Mouse (Mus musculus) megakaryocyte progenitor cell, adult 5-6 weeks (primary cell): Measurements from ENCODE around the gene 1700001P01Rik. TPM values are rescaled to one million over a fixed set of nuclear protein-coding genes. Genes with fewer than 3 reads are reported as not detected.

ENCODE experiments used
- ATAC-seq: replicated peaks from 2 replicates; pipeline ENCODE4 v1.8.0; 2016; ENCODE audit warnings: mild to moderate bottlenecking, moderate TSS enrichment, inconsistent platforms; ENCODE audit not compliant: poor library complexity
- total RNA-seq, 2 experiments: library from RNA; stranded (forward) in 1 of 2; stranded (reverse) in 1 of 2; fragments of 157-497, 149-512 nt in 1 of 2; fragments of 200-1000 nt in 1 of 2; gene quantifications; 2 replicates each; pipeline versions ENCODE4 v1.2.3 to v1.2.4; 2015 to 2017

1700001P01Rik gene
- total RNA-seq, 2 experiments from 2014 or later: 0.64 TPM; not detected in 1

- peak; percentile 63; the same call in 1 of the 2 replicates for ATAC-seq
Measured at GRCm38 (mm10) chr11:97810356-97810755, 34.6 kb upstream of the 1700001P01Rik start.

- ATAC-seq: no peak
Measured at GRCm38 (mm10) chr11:97809235-97810121, 33.8 kb upstream of the 1700001P01Rik start.

DNA sequence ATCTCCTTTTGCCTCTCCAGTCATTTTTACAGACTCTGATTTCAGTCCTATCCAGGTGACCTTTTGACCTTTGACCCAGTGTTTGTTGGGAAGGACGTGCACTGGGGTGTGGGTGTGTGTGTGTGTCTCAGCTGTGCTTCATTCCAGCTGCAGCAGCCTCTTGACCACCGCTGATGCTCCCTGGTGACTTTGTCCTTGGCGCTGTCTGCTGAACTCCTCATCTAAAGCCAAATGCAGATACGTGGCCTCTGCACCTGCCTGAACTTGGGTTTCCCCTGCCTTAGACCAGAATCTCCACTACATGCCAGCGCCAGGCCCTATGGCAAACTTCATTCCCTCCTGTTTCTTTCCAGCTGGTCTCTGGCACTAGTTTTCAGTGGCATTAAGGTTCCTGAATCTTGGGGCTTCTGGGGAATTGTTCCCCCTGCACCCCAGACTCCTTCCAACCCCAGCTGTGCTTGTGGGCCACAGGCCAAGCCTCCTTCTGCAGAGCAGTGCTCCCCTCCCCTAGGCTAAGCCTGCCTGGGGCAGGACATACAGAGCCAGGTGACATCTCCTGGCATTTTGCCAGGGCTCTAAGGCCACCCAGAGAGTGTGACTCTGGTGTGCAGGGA, 33.0 kb upstream of the 1700001P01Rik start:
- ATAC-seq: no peak

- ATAC-seq: no peak
Measured at GRCm38 (mm10) chr11:97808093-97808492, 32.4 kb upstream of the 1700001P01Rik start.

- no peak for ATAC-seq
Measured at GRCm38 (mm10) chr11:97807626-97808025, 31.9 kb upstream of the 1700001P01Rik start.

- ATAC-seq: no peak
Measured at GRCm38 (mm10) chr11:97806613-97806964, 30.9 kb upstream of the 1700001P01Rik start.

DNA sequence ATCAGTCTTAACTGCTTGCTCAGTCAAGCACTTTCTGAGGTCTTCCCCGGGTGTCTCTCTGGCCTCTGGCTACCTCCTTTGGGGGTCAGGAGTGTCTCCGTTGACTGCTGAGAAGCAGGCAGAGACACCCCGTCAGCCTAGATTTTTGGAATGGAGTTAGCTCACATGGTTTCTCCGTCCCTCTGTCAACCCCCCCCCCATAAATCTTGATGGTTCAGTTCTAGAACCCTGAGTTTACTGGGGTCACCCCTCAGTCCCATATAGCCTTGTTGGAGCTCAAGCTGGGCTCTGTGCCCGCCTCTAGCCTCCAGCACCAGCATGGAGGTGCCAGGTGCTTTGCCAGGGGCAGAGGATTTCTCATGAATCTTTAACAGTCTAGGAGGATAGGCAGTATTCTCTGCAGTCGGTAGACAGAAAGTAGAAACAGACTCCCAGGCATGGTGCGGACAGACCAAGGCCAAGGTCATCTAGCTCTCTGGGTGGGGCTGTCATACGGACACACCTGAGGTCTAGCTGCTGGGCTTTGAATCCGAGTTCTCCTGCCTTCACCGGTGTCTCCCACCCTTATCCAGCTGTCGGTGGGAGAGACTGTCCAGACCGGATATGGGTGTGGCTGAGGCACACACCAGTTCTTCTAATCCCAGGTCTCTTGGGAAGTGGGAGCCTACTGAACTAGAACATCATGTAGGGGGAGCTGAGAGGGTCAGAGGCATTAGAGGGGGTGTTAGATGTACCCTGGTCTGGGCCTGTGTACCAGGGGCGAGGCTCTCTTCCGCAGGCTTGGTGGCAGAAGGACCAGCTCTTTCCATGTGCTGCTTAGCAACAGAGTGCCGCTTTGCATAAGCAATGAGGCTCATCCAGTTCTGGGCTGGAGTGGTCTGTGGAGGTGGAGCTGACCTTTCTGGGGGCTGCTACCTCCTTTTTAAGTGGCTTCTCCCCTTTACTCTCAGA, 30.2 kb upstream of the 1700001P01Rik start:
- ATAC-seq: no peak

- no peak for ATAC-seq
Measured at GRCm38 (mm10) chr11:97804841-97805661, 29.3 kb upstream of the 1700001P01Rik start.

DNA sequence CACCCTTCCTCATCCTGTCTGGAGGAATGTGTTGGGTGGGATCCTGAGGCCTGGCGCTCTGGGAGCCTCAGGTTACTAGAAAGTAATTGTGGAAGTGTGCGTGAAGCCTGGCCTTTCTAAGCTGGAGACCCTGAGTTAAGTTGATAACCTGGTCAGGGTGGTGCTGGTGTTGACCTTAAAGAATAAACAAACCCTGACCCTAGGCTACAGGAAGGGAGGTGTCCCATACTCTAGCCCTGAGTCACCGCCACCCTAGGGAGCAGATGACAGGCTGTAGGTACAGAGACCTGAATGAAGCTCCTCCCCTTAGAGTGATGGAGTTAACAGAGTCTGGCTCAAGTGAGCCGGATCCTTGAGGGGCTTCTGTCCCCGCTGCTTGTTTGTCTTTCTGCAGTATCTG, 28.1 kb upstream of the 1700001P01Rik start:
- no peak for ATAC-seq

GRCm38 (mm10) chr11:97802495-97802894, 26.8 kb upstream of the 1700001P01Rik start:
- no peak for ATAC-seq

DNA sequence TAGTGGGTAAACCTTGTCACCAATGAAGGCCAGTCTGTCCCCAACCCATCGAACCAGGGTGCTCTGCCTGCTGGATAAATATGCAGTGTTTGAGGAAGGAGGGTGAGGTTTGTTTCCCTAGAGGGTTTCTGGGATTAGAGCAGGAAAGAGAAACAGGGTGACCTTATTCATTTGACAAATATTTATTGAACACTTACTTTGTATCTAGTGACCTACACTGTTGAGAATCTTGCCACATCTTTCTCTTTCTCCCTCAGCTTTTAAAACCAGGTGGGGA, 26.4 kb upstream of the 1700001P01Rik start:
- no peak for ATAC-seq

DNA sequence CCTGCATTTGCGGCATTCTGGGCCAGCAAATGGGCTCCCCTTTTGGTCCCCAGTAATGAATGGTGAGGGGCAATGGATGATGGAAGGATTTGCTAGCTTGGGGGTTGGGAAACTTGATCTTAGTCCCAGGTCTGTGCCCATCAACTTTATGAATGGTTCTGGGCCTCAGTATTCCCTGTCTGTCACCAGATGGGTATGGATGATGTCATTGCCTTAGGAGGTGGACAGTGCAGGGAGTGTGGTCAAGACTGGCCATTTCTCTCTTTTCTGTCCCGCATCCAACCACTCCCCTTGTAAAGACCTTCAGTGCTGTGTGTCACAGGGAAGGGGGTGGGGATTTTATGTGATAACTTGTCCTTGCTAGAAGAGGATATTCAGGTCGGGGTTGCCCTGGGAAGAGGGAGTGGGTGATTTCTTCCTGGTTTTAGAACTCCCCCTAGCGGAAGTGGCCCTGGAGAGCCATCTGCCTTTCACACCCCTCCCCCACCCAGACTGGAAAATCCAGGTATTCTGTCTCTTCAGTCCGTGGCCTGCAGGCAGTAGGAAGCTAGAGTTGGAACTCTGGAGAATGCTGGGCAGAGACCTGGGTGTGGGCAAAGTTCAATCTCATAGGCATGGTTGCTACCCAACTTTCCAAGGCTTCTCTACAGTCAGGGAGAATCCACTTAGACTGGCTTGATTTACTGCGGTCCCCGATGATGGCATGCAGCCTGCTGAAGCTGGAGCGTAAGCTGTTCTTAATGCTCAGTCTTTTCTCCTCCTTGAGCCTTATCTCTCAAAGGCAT, 25.9 kb upstream of the 1700001P01Rik start:
- ATAC-seq: no peak

GRCm38 (mm10) chr11:97800691-97801408, 25.1 kb upstream of the 1700001P01Rik start:
- no peak for ATAC-seq

DNA sequence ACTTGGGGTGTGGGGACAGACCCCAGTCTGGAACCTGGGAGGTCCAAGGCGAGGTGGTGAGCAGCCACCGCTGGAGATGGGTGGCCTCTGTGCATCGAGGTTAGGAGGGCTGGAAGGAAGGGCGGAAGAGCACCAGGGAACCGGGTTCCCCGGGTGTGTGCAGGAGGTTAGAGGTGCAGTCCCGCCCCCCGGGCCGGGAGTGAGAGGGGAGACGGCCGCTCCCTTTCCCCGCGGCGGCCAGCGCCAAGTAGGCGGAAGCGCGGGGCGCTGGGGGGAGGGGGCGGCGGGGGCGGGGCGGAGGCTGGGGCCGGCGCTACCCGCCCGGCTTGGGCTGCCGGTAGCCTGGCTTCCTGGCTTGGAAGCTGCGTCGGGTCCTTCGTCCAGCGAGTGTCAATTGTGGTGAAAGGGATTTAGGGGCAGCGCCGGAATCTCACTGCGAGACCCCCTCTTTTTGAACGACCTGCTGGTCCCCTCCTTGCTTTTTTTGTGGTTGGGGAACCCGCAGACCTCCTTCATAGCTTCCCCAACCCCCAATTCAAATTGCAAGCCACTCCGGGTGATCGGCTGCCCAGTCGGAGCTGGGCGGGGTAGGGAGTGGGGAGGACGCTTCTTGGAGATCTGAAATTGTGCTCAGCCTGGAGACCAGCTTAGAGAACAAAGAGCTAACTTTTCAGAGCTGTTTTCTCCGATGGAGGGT, 24.4 kb upstream of the 1700001P01Rik start:
- ATAC-seq: peak; percentile 64

DNA sequence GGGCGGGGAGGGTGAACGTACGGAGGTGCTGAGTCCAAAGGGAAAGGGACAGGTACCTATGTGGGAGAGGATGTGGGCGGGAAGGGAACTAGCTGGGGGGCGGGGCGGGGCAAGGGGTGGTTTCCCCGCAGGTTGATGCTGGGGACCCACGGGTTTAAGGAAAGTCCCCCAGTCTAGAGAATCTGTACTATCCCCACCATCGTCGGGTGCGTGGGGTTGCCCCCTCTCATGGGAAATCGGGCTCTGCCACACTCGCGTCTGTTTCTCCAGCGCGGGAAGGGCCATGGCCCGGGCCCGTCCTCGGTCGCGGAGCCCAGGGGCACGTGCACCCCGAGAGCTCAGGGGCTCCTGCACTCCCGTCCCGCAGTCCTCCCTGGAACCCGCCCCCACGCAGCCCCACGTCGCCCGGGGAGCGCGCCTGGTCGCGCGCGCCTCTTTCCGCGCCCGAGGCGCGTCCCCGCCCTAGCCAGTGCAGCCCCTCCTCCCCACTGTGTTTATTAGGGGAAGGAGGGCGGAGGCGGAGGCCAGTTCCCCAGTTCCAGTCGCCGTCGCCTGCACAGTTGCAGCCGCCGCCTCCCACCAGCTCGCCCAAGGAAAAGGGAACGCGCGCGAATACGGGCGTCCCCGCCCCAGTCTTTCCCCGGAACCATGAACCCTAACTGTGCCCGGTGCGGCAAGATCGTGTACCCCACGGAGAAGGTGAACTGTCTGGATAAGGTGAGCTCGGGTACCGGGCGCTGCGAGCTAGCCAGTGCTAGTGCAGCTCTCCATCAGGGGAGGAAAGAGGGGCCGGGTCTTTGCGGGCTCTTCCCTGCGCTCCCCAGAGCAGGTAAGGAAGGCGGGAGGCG, 23.7 kb upstream of the 1700001P01Rik start:
- peak; percentile 58 for ATAC-seq

DNA sequence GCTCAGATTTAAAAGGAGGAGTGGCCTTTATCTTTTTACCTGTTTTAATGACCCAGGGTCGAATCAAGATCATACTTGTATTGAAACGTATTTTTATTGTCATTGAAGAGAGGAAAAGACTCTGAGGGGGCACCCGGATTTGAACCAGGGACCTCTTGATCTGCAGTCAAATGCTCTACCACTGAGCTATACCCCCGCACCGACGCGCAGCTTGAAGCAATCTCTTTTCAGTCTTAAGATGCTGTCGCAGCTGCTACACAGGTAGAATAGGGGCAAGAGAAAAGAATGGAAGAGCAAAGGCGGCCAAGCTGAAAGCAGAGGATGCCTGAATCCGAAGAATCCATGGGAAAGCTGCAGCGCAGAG, 23.0 kb upstream of the 1700001P01Rik start, which contains the start of gene Lasp1:
Gene Lasp1 (plus strand): TSS at position 219 of the 364 bp plus-strand sequence.
- ATAC-seq: 0 out of 2 replicates have a peak, but pooled peaks have one; percentile 27

- ATAC-seq: no peak
Measured at GRCm38 (mm10) chr11:97798083-97798435, 22.3 kb upstream of the 1700001P01Rik start.
